ENCODE assay signal across 13 mouse cellular contexts in the genomic region with DNA sequence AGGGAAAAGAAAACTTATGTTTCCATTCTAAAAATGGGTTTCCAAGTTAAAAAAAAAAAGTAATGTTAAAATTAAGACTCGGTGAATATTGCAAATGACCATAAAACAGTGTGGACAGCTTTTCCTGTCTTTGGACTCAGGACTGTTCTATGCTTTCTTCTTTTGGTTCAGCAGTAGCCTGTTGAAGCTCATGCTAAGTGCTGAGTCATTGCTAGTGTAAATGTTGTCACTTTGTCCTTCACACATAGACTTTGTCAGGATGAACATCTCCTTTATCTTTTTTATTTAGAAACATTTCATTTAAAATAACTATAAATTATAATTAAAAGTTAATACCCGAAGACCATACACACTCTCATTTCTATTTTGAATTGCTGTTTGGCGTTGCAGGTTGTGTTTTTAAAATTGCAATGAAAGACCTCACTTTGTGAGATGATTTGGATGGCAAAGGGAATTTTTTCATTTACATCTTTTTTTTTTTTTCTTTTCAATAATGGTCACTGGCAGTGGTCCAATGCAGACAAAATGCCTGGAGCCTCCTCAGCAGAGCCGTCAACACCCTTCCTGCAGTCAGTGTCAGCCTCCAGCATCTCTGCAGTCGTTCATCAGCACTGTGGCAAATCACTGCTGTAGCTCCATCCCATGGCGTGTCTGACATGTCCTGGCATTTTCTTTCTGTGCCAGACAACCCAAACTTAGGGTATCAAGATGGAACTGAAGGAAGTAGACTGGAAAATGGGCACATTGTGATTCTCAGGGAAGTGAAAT.
DNase-seq lines count a peak whose midpoint lies in the region; ATAC-seq and TF ChIP-seq lines count a peak whose summit lies in the region.
"Had no signal": no experiment of that assay in that cellular context is flagged by ENCODE, and none has a peak within 500 bp of the region (broad histone marks: within the 10 kb centered on the region; RNA-seq: fewer than 3 reads in every experiment).

No protein-coding gene starts in this region.

- WGBS in heart, postnatal 0 days = 35% methylated on average over 6 of the region's 6 CpGs
- 53% methylated on average over 6 of the region's 6 CpGs for WGBS in neural tube, embryonic 13.5 days

- H3K36me3 ChIP-seq in heart, postnatal 0 days (replicated peaks; ENCODE audit: control insufficient read depth, insufficient read depth, low read length) = no peaks in the 10 kb centered on the region
- no peaks in the 10 kb centered on the region for H3K36me3 ChIP-seq in neural tube, embryonic 13.5 days
- H3K36me3 ChIP-seq: limb, embryonic 12.5 days had no signal

- H3K27me3 ChIP-seq in heart, postnatal 0 days (ENCODE audit: control insufficient read depth, insufficient read depth, low read length) = no peaks in the 10 kb centered on the region
- H3K27me3 ChIP-seq in neural tube, embryonic 13.5 days = no peaks in the 10 kb centered on the region
- H3K27me3 ChIP-seq: limb, embryonic 12.5 days had no signal

- H3K9ac ChIP-seq in heart, postnatal 0 days (replicated peaks; ENCODE audit: low read depth, low read length) = no peak overlapping the region
- H3K9ac ChIP-seq in neural tube, embryonic 13.5 days = no peak overlapping the region
- H3K9ac ChIP-seq: limb, embryonic 12.5 days had no signal

- TF ChIP-seq EP300 in heart, postnatal 0 days (IDR thresholded peaks at IDR 0.05; ENCODE audit: low read depth) = no peak

- no peak for TF ChIP-seq CTCF in heart, postnatal 0 days (IDR thresholded peaks at IDR 0.05; ENCODE audit: low read depth)
- TF ChIP-seq CTCF in embryonic fibroblast, embryonic 13.5 days (IDR thresholded peaks at IDR 0.05; ENCODE audit: borderline replicate concordance, insufficient read depth, low read length) = no peak

- H3K27ac ChIP-seq in heart, postnatal 0 days (ENCODE audit: low read depth) = peak overlapping the region; percentile 20; the same call in 1 of the 2 replicates
- H3K27ac ChIP-seq in neural tube, embryonic 13.5 days (replicated peaks) = peak overlapping the region; percentile 15; the same call in 1 of the 2 replicates
- H3K27ac ChIP-seq in embryonic fibroblast, embryonic 13.5 days (ENCODE audit: insufficient read depth, low read length) = peak overlapping the region; percentile 2
- H3K27ac ChIP-seq: limb, embryonic 12.5 days had no signal

- H3K4me2 ChIP-seq in heart, postnatal 0 days (ENCODE audit: low read depth, low read length) = no peak overlapping the region
- H3K4me2 ChIP-seq in neural tube, embryonic 13.5 days = no peak overlapping the region
- H3K4me2 ChIP-seq: limb, embryonic 12.5 days had no signal

- TF ChIP-seq POLR2A in embryonic fibroblast, embryonic 13.5 days (IDR thresholded peaks at IDR 0.05; ENCODE audit: low read depth, low read length) = no peak

- H3K9me3 ChIP-seq in heart, postnatal 0 days (replicated peaks; ENCODE audit: control insufficient read depth, low read length) = no peaks in the 10 kb centered on the region
- H3K9me3 ChIP-seq in neural tube, embryonic 13.5 days = no peaks in the 10 kb centered on the region
- H3K9me3 ChIP-seq: limb, embryonic 12.5 days had no signal

- peaks cover 33% of the 10 kb centered on the region for H3K4me1 ChIP-seq in heart, postnatal 0 days (ENCODE audit: control insufficient read depth, insufficient read depth)
- H3K4me1 ChIP-seq in neural tube, embryonic 13.5 days (replicated peaks) = peaks cover 56% of the 10 kb centered on the region
- H3K4me1 ChIP-seq in embryonic fibroblast, embryonic 13.5 days (ENCODE audit: control insufficient read depth, insufficient read depth, low read length) = peaks cover 12% of the 10 kb centered on the region; the same call in 1 of the 2 replicates

- no peak overlapping the region for H3K4me3 ChIP-seq in heart, postnatal 0 days (ENCODE audit: low read depth, low read length)
- no peak overlapping the region for H3K4me3 ChIP-seq in neural tube, embryonic 13.5 days
- H3K4me3 ChIP-seq in embryonic fibroblast, embryonic 13.5 days (ENCODE audit: insufficient read depth, low read length) = no peak overlapping the region
- H3K4me3 ChIP-seq: limb, embryonic 12.5 days; myocyte had no signal

- no peak for ATAC-seq in heart, postnatal 0 days (ENCODE audit: insufficient read depth, low read depth)
- 0 out of 2 replicates have a peak, but pooled peaks have one; percentile 30 for ATAC-seq in neural tube, embryonic 13.5 days (ENCODE audit: low read depth)
- ATAC-seq: inflammation-experienced regulatory T-cells, adult 6 months had no signal

- no peak for DNase-seq in heart, postnatal 0 days (ENCODE audit: low spot score)
- no peak for DNase-seq in heart, adult 8-10 months (ENCODE audit: low spot score)
- no peak for DNase-seq in neural tube, embryonic 10.5 days (ENCODE audit: extremely low spot score, low spot score)
- DNase-seq in retina, postnatal 1 day = peak; percentile 46
- DNase-seq in spleen, postnatal 4 days (ENCODE audit: low spot score in 2 of 2) = no peak
- DNase-seq in gastrocnemius, postnatal 4 days (ENCODE audit: low spot score in 2 of 2) = no peak
- DNase-seq: layer of hippocampus, adult 9-11 months; thymus, postnatal 4 days had no signal
